Mouse (Mus musculus) CH12F3 (cell line): ENCODE data around the gene Nr2f1.
"Not testable (repeated sequence)": the region's sequence is repeated elsewhere in the genome, so short reads cannot be mapped to it uniquely, and the experiment has no call there.

Experiments
- in situ Hi-C: fragments of 300-500 bp; cut with MboI; formaldehyde crosslinking; loops from 2 replicates; pipeline ENCODE4 v1.14.3; 2020; ENCODE audit warnings: low sequenced_read_pairs

Gene Nr2f1

GRCm38 (mm10) chr13:78199642-78200160 lies at the start of gene Nr2f1:
Gene Nr2f1, minus strand, starts transcription at chr13:78199757.
- in situ Hi-C loops: no loop called here

GRCm38 (mm10) chr13:78221680-78222079 lies 22.1 kb upstream of the Nr2f1 start:
- in situ Hi-C loops: no loop called here

- in situ Hi-C loops: not testable (repeated sequence)
Observed at GRCm38 (mm10) chr13:78220238-78220637, 20.7 kb upstream of the Nr2f1 start.

- in situ Hi-C loops: no loop called here
Observed at GRCm38 (mm10) chr13:78215223-78215622, 15.7 kb upstream of the Nr2f1 start.

GRCm38 (mm10) chr13:78213155-78213554 lies 13.6 kb upstream of the Nr2f1 start:
- in situ Hi-C loops: no loop called here

GRCm38 (mm10) chr13:78212111-78212510 lies 12.6 kb upstream of the Nr2f1 start:
- in situ Hi-C loops: no loop called here

DNA sequence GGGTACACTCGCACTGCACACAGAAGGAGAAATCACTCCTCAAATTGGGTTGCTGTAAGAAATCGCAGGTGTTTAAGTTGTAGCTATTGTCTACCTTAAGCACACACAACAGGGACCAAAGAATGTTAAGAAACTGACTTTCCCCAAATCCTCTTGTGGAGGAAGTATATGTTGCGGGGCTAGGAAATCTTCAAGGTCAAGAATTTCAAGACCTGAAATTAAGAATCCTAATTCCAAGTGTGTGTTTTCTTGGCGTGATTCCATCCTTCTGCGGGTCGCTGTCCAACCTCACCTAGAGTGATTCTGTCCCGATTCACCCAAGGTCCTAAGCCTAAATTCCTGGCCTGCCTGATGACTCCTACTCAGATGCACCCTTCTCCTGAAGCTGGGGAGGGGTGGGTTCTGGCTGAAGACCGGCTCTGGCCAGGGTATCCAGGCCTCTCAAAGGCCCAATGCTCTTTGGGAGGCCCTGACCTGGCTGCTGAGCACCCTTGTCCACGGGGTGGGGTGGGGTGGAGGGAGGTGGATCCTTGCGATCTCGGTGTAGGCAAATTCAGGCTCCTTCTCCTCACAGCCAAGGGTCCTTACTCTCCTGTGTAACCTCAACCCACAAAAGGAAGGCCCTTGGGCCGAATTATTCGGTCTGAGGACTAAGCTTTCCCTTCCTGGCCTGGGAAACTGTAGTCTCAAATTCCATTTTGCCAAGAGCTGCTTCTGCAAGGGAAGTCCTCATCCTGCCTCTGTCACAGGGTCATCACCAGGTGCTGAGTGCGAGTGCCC lies 11.9 kb upstream of the Nr2f1 start:
- in situ Hi-C loops: no loop called here

- in situ Hi-C loops: no loop called here
Observed at GRCm38 (mm10) chr13:78210748-78211089, 11.2 kb upstream of the Nr2f1 start.

- in situ Hi-C loops: no loop called here
Observed at GRCm38 (mm10) chr13:78210029-78210747, 10.6 kb upstream of the Nr2f1 start.

- in situ Hi-C loops: no loop called here
Observed at GRCm38 (mm10) chr13:78209611-78210028, 10.1 kb upstream of the Nr2f1 start.

DNA sequence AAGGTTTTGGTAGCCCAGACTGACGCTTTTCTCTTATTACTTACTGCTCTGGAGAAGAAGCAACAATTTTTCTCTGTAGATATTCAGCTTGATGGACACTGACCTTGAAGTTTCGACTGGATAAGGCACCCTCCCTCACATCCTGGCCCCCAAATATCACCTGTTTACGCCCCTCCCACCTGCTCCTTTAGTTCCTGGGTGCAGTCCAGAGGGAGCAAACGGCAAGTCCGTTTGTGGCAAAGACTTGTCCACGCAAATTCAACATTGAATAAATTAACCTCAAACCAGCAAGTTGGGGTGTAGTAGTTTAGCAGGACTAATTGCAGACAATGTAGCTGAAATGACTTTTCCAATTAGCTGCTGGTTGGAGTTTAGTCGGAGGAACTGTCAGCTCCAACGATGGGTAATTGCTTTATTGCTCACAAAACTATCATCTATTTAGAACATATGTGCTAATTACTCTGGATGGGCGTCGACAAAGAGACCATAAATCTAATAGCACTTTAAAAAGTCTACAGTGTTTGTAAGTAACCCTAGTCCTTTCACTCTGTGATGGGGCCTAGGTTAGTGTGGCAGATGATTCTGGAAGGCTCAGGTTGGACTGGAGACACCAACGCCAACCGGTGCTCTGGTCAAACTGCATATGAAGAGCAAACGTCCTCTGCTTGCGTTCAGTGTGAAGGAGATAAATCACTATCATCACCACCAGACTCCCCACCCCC lies 9.3 kb upstream of the Nr2f1 start:
- in situ Hi-C loops: no loop called here

- in situ Hi-C loops: no loop called here
Observed at GRCm38 (mm10) chr13:78207796-78208645, 8.5 kb upstream of the Nr2f1 start.

DNA sequence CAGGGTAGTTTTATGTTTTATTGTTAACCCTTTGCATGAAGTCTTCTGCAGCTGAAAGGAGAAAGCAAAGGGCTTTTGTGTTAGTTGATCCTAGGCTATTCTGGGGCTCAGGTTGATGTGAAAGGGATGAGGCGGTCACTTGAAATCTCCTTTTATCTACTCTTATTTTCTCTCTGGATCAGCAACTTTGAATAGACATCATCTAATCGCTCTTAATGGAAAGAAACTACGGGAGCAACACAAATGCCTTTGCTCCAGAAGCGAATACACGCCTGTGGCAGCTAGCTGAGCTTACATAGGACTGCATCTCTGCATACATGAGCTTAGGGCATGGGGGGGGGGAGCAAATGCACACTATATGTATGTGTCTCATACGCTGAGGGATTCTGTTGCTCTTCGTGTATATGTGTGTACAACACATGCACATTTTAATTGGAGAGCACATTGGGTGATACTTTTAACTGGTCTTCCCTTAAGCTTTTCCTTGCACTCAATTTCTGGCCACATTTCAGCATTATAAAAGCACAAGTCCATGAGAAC lies 7.4 kb upstream of the Nr2f1 start:
- in situ Hi-C loops: no loop called here

- in situ Hi-C loops: no loop called here
Observed at GRCm38 (mm10) chr13:78205426-78205825, 5.9 kb upstream of the Nr2f1 start.

GRCm38 (mm10) chr13:78203348-78204061 lies 3.9 kb upstream of the Nr2f1 start:
- in situ Hi-C loops: no loop called here

- in situ Hi-C loops: no loop called here
Observed at GRCm38 (mm10) chr13:78202574-78203347, 3.2 kb upstream of the Nr2f1 start.

DNA sequence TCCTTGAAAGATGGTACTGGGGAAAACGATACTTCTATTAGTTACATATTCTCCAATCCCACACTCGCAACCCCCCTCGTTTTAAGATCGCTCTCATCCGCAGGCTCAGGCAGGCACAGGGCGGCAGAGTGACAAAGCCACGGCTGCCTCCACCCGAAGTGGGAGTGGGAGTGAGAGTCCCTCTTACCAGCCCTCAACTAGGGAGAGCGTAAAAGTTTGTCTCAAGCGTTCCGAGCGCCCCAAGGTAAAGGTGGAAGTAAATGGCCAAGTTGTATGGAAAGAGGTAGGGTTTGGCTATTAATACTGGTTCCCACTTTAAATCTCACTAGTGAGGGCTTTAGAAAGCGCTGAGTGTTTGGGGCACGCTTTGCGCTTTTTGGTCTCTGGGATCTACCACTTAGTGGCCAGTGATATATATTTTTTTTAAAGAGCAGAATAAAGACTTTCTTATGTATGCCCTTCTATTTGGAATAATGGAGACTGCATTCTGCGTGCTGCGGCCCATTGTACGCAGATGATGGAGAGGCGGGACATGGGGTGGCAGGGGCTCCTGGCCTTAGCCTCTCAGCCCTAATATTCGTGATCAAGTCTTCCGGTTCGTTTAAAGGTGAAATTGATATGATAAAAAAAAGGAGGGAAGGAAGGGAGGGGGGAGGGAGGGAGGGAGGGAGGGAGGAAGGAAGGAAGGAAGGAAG lies 2.5 kb upstream of the Nr2f1 start:
- in situ Hi-C loops: no loop called here
